Mouse (Mus musculus) heart, embryonic 10.5 days (tissue): Measurements from ENCODE around the gene Adcy10. TPM values are rescaled to one million over a fixed set of nuclear protein-coding genes. Genes with fewer than 3 reads are reported as not detected.

Experiments
- DNase-seq: peaks from one replicate; pipeline ENCODE4 v3.0.0-alpha.2; 2017; ENCODE audit warnings: low spot score
- H3K27ac ChIP-seq: fragments of 300-500 bp; sonication (generic); 2 replicates; pipeline ENCODE4 v1.5.1; 2016; ENCODE audit warnings: mild to moderate bottlenecking
- H3K27me3 ChIP-seq: fragments of 300-500 bp; sonication (generic); 2 replicates; pipeline ENCODE4 v1.6.1; 2016; ENCODE audit warnings: mild to moderate bottlenecking; ENCODE audit not compliant: poor library complexity, insufficient read depth, severe bottlenecking
- H3K36me3 ChIP-seq: fragments of 300-500 bp; sonication (generic); 2 replicates; pipeline ENCODE4 v1.6.1; 2016; ENCODE audit warnings: mild to moderate bottlenecking, moderate library complexity
- H3K4me1 ChIP-seq: fragments of 300-500 bp; sonication (generic); 2 replicates; pipeline ENCODE4 v1.6.1; 2016; ENCODE audit warnings: mild to moderate bottlenecking
- H3K4me3 ChIP-seq: fragments of 300-500 bp; sonication (generic); 2 replicates; pipeline ENCODE4 v1.5.1; 2016; ENCODE audit warnings: mild to moderate bottlenecking, moderate library complexity
- H3K9me3 ChIP-seq: fragments of 300-500 bp; sonication (generic); 2 replicates; pipeline ENCODE4 v1.6.1; 2016; ENCODE audit warnings: mild to moderate bottlenecking, moderate library complexity
- WGBS: fragments of 180-500 bp; shearing (Covaris S2); methylation state at CpG from one replicate; pipeline ENCODE4 v1.1.7; 2016; 5-methylcytosine and 5-hydroxymethylcytosine counted together
- polyA plus RNA-seq: library from polyadenylated mRNA; unstranded; fragments of >200 nt; fragmentation: Nextera tagmentation; extraction: Ambion mirVana; gene quantifications from 2 replicates; pipeline ENCODE4 v1.2.1, GENCODE M21; 2016

Gene Adcy10
- polyA plus RNA-seq, 1 experiment from 2014 or later, result not detected

- H3K27me3 ChIP-seq, result no peaks in the 10 kb centered on the region
- no peak overlapping the region for H3K4me3 ChIP-seq
- DNase-seq, result no peak
- peaks cover 67% of the 10 kb centered on the region for H3K4me1 ChIP-seq
- no peaks in the 10 kb centered on the region for H3K9me3 ChIP-seq
- H3K27ac ChIP-seq, result no peak overlapping the region
- 84% methylated on average over 4 of the region's 4 CpGs for WGBS
- H3K36me3 ChIP-seq, result peaks cover 27% of the 10 kb centered on the region
Measured at GRCm38 (mm10) chr1:165613926-165614325, 128.9 kb downstream of the Adcy10 start.

DNA sequence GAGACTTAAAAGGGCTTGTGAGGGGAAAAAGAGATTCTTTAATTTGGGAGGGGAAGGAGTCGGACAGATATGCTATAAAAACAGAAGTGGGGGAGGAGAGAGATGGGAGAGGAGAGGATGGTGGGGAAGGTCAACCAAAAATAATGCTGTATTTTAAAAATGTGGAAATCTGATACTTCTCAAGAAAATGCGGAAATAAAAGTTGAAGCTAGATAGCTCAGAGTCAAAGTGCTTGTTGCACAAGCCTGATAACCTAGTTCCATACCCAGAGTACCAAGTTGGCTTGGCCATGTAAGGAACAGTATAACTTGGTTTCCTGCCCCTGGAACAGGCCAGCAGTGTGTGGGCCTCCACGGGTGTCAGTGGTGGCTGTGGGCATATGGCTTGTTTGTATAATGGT lies 129.8 kb downstream of the Adcy10 start:
- H3K36me3 ChIP-seq, result peaks cover 27% of the 10 kb centered on the region
- peaks cover 65% of the 10 kb centered on the region for H3K4me1 ChIP-seq
- 89% methylated on average over 3 of the region's 3 CpGs for WGBS
- H3K27ac ChIP-seq, result no peak overlapping the region
- no peak for DNase-seq
- H3K4me3 ChIP-seq, result no peak overlapping the region
- H3K9me3 ChIP-seq, result no peaks in the 10 kb centered on the region
- H3K27me3 ChIP-seq, result no peaks in the 10 kb centered on the region

GRCm38 (mm10) chr1:165616652-165617051 lies 131.7 kb downstream of the Adcy10 start:
- H3K27me3 ChIP-seq, result no peaks in the 10 kb centered on the region
- DNase-seq, result no peak

GRCm38 (mm10) chr1:165617166-165617891 lies 132.3 kb downstream of the Adcy10 start:
- Histone ChIP-seq H3K36me3 (peaks cover 36% of the 10 kb centered on the region), H3K9me3 (no peaks in the 10 kb centered on the region), H3K4me1 (peaks cover 50% of the 10 kb centered on the region), H3K4me3 (0 out of 2 replicates have a peak overlapping the region, but pooled peaks have one; percentile 8), H3K27ac (peak overlapping the region; percentile 82), H3K27me3 (no peaks in the 10 kb centered on the region)
- no peak for DNase-seq
- WGBS, result 31% methylated on average over 15 of the region's 15 CpGs

More at GRCm38 (mm10) chr1:165616652-165617051, 131.7 kb downstream of the Adcy10 start:
- peaks cover 33% of the 10 kb centered on the region for H3K36me3 ChIP-seq
- 50% methylated on average over 7 of the region's 7 CpGs for WGBS
- no peaks in the 10 kb centered on the region for H3K9me3 ChIP-seq
- peak overlapping the region; percentile 82 for H3K27ac ChIP-seq
- no peak overlapping the region for H3K4me3 ChIP-seq
- H3K4me1 ChIP-seq, result peaks cover 57% of the 10 kb centered on the region

DNA sequence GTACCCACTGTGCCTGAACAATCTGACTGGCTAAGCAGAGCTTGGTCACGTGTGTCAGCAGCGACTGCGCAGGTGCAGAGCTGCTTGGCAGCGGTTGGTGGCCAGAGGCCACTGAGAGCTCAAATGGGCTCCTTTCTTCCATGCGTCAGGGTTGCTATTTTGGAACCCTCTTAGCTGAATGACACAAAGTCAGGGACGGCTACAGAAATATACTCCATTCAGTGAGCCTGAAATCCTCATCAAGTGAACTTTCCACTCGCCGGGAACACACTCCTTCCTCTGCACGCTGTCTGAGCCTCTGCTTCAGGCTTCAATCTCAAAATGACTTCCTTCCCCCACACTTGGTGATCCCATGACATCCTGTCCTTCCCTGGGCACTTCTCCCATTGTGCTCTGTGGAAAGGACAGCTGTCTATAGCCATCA lies 133.2 kb downstream of the Adcy10 start:
- 36% methylated on average over 9 of the region's 9 CpGs for WGBS
- peaks cover 42% of the 10 kb centered on the region for H3K4me1 ChIP-seq
- peak overlapping the region; percentile 82 for H3K27ac ChIP-seq
- peak overlapping the region; percentile 28 for H3K4me3 ChIP-seq
- H3K27me3 ChIP-seq, result no peaks in the 10 kb centered on the region
- peaks cover 42% of the 10 kb centered on the region for H3K36me3 ChIP-seq
- no peaks in the 10 kb centered on the region for H3K9me3 ChIP-seq
- no peak for DNase-seq

DNA sequence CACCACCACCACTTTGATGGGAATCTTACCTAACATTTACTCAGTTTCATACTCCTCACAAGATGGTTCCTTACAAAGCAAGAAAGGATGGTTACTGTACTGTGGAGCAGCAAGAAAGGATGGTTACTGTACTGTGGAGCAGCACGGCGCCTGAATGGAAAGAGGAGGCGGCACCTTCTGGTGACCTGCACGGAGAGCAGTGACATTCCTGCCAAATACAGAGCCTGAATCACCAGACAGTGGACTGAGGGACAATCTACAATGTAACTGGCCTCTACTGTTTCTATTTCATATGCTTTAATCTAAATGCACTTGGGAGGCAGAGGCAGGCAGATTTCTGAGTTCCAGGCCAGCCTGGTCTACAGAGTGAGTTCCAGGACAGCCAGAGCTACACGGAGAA lies 140.1 kb downstream of the Adcy10 start:
- Histone ChIP-seq H3K4me1 (peaks cover 29% of the 10 kb centered on the region), H3K36me3 (peaks cover 17% of the 10 kb centered on the region), H3K4me3 (no peak overlapping the region), H3K27me3 (no peaks in the 10 kb centered on the region), H3K9me3 (no peaks in the 10 kb centered on the region), H3K27ac (no peak overlapping the region)
- DNase-seq, result no peak
- 74% methylated on average over 5 of the region's 5 CpGs for WGBS

DNA sequence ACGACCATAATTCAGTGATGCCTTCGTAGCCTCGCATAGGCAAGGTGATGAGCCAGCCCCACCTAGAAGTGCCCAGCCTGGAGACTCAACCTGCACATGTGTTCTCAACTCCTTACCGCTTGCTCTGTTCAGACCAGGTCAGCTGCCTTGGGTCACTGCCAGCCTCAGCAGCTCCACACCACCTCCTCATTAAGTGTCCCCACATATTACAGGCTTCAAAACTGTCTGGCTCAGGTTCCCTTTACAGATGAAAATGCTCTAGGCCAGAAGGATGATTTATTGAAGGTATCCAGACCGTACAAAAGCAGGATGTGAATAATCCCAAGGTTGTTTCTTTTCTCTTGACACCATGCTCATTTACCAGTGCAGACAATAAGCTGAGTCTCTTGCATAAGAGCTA lies 140.9 kb downstream of the Adcy10 start:
- H3K9me3 ChIP-seq, result no peaks in the 10 kb centered on the region
- peaks cover 12% of the 10 kb centered on the region for H3K36me3 ChIP-seq
- H3K27me3 ChIP-seq, result no peaks in the 10 kb centered on the region
- 85% methylated on average over 5 of the region's 5 CpGs for WGBS
- no peak overlapping the region for H3K4me3 ChIP-seq
- no peak for DNase-seq
- no peak overlapping the region for H3K27ac ChIP-seq
- H3K4me1 ChIP-seq, result peaks cover 27% of the 10 kb centered on the region

Other genes with a start within 250 kb of the Adcy10 start
- 87.9 and 92.0 TPM in 2 replicates for gene Tiprl, start 248.2 kb upstream of the Adcy10 start, polyA plus RNA-seq
- gene Gpr161, start 189.4 kb upstream of the Adcy10 start, polyA plus RNA-seq, result 0.67 and 1.2 TPM in 2 replicates
- 8.7 and 11.8 TPM in 2 replicates for gene Dcaf6, start 24.7 kb upstream of the Adcy10 start, polyA plus RNA-seq
- 145 and 179 TPM in 2 replicates for gene Mpc2, start 24.5 kb upstream of the Adcy10 start, polyA plus RNA-seq
- 138 and 170 TPM in 2 replicates for gene Mpzl1, start 149.4 kb downstream of the Adcy10 start, polyA plus RNA-seq
- gene Rcsd1, start 224.6 kb downstream of the Adcy10 start, polyA plus RNA-seq, result 100 and 130 TPM in 2 replicates